Mouse (Mus musculus): ENCODE measurements at regions not wholly inside any gene's neighbourhood (a gene's known extent, or its start where the extent isn't known, plus 50 kb on each side); places are given as distances from the start of the nearest gene placed in this dataset.

- TF ChIP-seq POLR2A (IDR thresholded peaks at IDR 0.05; ENCODE audit: insufficient read length, low read depth) (no peak), MYOD1 (IDR thresholded peaks at IDR 0.05; ENCODE audit: control insufficient read depth in 1 of 3, insufficient read length in 2 of 3, low read depth in 2 of 3) (no peak), MAX (IDR thresholded peaks at IDR 0.05; ENCODE audit: low read depth) (no peak), E2F4 (IDR thresholded peaks at IDR 0.05; ENCODE audit: insufficient read depth) (no peak)
Observed at GRCm38 (mm10) chr14:96697086-96697485, 178.2 kb upstream of the Klhl1 start.

All from myocyte (in vitro differentiated cells).